Mouse (Mus musculus) induced T-regulatory cell, adult 2 months (primary cell): ENCODE measurements around the gene Cdip1.
A peak's percentile ranks its signal among the peaks of the same experiment; 100 is the strongest.

Source experiments
- DNase-seq: peaks from one replicate; pipeline ENCODE4 v3.0.0-alpha.2; 2012; ENCODE audit warnings: low read depth

The Cdip1 gene

DNA sequence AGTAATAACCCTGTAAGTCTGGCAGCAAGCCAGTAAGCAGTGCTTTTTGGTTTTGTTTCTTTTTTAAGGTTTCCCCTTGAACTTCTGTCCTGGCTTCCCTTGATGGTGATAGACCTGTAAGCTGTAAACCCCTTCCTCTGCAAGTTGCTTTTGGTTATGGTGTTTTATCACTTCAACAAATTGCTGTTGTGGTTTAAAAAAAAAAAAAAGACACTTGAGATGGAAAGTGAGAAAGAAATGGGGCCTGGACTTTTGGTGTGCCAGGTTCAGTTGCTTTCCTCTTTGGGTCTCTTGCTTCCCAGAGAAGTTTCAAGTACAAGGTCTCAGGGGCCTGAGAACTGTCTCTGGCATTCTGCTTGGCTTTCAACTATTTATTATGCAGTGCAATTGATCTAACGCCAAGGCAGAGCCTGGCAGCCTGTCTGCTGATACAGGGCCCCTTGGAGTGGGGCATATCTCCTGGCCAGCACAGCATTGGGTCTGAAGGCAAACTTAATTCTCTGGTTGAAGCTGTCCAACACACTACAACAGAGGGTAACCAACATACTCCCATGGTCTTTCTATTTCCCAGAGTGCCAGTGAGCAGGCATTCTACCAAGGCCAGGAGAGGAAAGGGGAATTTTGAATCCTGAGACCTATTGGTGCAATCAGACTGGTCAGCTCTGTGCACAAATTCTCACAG, 16.7 kb downstream of the Cdip1 start:
- no peak for DNase-seq

DNA sequence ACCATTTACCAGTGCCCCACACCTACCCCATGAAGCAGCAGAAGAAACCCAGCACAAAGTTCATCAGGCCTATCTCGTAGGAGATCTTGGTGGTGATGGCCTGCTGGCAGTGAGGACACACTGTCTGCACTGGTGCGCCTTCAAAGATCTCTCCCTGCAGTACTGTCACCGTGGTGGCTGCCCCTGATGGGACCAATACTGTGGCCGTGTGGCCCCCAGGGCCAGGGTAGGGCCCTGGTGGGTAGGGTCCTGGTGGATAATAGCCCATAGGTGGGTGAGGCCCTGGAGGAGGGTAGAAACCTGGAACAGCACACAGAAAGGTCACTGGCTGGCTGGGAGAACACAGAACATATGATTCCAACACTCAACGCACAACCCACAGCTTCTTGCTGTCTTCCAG, 21.4 kb downstream of the Cdip1 start:
- DNase-seq: no peak

GRCm38 (mm10) chr16:4767012-4767790, 22.9 kb downstream of the Cdip1 start:
- DNase-seq: no peak

GRCm38 (mm10) chr16:4765852-4766251, 24.2 kb downstream of the Cdip1 start:
- no peak for DNase-seq

- peak; percentile 67 for DNase-seq
Measured at GRCm38 (mm10) chr16:4763276-4763675, 26.8 kb downstream of the Cdip1 start.

DNA sequence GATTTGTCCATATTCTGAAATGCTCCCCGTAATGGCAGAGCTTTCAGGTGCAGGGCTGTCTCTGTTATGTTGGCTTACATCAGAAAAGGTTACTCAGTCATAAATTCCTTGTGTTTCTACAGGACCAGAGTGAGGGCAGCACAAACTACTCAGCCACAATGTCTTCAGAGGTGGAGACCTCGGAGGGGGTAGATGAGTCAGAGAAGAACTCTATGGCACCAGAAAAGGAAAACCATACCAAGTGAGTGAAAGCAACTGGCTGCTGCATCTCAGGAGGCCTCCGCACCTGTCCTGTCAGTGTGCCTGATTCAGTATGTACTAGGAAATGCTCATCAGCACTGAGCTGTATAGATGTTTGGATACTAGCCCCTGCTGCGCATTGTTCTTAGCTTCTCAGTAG, 27.7 kb downstream of the Cdip1 start:
- no peak for DNase-seq

- DNase-seq: peak; percentile 50
Measured at GRCm38 (mm10) chr16:4756660-4757335, 33.3 kb downstream of the Cdip1 start.

GRCm38 (mm10) chr16:4754045-4754444, 36.0 kb downstream of the Cdip1 start:
- DNase-seq: no peak

DNA sequence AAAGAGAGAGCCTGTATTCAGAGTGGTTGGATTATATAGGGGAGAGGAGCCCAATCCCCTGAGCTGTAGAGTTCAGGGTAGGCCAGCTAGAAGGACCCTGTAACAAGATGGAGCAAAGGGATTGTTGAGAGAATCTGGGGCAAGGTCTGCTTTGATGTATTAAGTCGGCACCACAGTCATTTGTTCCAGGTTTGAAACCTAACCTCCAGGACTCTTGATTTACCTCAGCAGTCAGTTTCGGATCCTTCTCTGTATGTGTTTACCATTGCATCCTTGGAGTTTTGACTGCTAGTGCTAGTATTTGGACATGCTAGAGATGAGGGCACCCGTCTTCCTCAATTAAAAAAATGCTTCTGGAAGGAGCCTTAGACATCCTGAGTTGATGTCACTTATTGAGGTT, 37.9 kb downstream of the Cdip1 start:
- DNase-seq: no peak

- DNase-seq: no peak
Measured at GRCm38 (mm10) chr16:4742186-4742585, 47.9 kb downstream of the Cdip1 start.

DNA sequence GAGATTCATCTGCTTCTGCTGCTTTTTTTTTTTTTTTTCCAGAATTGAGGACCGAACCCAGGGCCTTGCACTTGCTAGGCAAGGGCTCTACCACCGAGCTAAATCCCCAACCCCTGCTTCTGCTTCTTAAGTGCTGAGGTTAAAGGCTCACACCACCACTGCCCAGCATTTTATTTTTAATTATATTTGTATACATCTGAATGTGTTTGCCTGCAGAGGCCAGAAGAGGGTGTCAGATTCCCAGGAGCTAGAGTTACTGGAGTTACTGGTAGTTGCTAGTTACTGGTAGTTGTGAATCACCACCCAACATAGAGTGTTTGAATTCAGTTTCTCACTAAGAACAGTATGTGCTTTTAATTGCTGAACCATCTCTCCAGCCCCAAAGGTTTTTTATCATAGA, 50.1 kb downstream of the Cdip1 start:
- no peak for DNase-seq

GRCm38 (mm10) chr16:4736262-4736661, 53.8 kb downstream of the Cdip1 start:
- peak; percentile 39 for DNase-seq

- no peak for DNase-seq
Measured at GRCm38 (mm10) chr16:4730776-4731358, 59.2 kb downstream of the Cdip1 start.

DNA sequence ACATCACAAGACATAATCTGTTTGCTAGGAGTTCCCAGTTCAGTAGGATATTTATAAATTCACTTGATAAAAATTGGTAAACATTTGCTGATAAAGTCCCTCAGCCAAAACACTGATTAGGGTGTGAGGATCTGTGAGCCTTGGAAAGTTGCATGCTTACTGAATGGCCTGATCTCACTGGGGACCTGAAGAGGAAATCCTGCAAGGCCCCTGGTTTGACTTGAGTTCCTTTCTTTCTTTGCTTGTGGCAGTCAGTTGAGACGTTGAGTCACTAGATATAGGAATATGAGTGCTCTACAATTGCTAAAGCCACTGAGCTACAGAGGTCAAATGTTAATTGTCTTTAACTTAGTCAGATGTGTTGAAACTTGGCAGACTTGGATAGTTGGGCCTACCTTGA, 62.1 kb downstream of the Cdip1 start:
- DNase-seq: no peak

DNA sequence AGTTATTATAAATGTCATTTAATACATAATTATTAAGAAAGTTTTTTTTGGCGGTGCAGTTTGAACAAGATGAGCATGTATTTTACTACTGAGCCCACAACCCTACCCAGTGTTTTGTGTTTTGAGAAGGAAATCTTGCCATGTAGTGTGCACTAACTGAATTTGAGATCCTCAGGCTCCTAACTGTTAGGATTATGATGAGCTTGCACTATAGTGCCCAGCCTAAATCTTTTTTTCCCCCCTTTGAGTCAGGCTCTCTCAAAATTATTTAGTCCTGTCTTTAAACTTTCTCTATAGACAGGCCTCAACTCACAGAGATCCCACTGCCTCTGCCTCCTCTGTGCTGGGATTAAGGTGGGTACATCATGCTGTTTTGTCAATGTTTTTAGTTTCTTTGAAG, 62.6 kb downstream of the Cdip1 start:
- no peak for DNase-seq

- DNase-seq: no peak
Measured at GRCm38 (mm10) chr16:4726528-4727128, 63.5 kb downstream of the Cdip1 start.

DNA sequence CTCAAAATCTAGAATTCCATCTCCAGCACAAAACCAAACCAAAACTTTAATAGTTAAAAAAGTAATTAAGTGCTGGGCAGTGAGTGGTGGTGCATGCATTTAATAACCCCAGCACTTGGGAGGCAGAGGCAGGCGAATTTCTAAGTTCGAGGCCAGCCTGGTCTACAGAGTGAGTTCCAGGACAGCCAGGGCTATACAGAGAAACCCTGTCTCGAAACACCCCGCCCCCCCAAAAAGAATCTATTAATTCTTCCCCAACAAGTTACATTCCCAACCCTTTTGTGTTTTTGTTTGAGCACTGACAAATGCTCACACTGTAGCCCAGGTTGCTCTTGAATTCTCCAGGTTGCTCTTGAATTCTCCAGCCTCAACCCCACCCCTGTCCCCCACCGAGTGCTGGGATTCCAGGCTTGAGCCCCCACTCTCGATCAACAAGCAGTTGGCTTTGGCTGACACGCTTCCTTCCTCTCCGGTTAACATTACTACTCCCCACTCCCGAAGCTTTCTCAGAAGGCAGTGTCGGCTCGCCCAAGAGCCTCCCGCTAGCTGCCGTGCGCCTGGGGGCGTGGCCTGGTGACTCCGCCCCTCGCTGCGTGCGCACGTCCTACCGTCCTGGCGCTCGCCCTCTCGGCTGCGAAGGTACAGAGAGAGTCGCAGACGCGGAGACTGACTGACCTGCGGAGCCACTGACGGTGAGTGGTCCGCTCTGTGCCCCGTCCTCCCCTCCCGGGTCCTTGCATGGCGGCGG, 64.1 kb downstream of the Cdip1 start, which contains the start of gene Hmox2:
Gene Hmox2, plus strand, starts transcription at position 582 of the 748 bp plus-strand sequence.
- DNase-seq: peak; percentile 95

DNA sequence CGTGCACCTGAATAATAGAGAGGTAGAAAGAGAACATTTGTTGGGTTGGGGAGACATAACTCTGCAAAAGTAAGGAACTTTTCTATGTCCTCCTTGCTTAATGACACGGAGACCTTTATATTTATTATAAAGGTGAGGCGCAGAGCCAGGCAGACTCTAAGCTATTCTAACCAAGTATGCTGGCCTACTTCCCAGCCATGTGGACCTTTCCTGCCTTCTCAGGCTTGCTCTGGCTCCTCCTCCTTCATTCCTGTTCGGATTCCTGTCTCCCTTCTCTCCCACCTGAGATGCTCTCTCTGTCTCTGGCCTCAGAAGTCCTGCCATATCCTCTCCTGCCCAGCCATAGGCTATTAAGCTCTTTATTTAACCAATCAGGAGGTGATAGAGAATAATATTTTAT, 64.8 kb downstream of the Cdip1 start:
- no peak for DNase-seq

DNA sequence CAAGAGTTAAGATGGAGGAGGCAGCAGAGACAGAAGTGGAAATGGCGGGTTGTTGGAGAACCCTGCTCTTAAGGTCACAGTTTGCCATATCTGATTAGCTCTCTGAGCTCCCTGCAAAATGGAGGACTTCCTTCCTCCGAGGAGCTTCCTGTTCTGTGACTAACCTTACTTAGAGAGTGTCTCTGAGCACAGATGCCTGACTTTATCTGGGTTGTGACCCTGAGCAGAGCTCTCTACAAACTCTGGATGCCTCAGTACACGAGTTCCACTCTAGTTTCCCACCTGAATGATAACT, 67.2 kb downstream of the Cdip1 start:
- DNase-seq: peak; percentile 47

DNA sequence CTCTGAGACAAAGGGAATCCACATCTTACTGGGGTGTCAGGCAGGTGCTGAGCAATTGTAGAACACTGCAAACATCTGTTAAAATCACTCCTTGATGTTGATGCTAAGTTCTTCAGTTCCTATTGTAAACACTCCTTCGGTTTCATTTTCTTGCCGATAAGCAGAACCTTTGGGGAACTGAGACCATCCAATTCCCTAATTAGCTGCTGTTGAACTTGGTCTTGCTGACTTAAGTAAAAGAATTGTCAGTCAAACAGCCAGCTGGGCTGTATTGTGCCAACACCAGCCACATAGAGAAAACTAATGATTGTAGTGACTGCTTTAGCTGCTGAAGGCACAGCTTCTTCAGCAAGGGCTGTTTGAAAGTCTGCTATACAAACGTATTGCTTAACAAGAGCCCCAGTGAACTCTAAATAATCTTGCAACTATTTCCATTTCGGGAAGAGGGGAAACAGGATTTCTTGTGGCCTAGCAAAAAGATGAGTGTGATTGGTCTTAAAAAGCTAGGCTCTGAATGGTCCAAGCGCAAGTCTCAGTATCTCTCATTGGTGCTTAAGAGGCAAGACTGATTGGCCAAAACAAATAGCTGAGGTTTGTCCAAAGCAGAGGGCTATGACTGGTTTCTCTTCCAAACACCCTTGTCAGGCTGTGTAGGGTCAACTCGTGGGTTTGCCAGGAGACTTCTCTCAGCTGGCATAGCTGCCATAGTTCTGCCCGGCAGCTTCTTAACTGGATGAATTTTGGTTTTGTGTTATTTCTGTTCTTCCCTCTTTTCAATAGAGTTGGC, 67.8 kb downstream of the Cdip1 start:
- DNase-seq: peak; percentile 49
